Mouse (Mus musculus) ES-Bruce4 (cell line): ENCODE results near the gene Pfkl.

ENCODE experiments used
- CTCF ChIP-seq: IDR thresholded peaks from one replicate; pipeline ENCODE4 v1.8.1; 2011; ENCODE audit warnings: low read depth, low read length
- EP300 ChIP-seq: IDR thresholded peaks from 2 replicates; pipeline ENCODE4 v1.6.1; 2011; ENCODE audit warnings: low read depth, low read length; ENCODE audit not compliant: insufficient read depth

- TF ChIP-seq CTCF, result no peak
- TF ChIP-seq EP300, result no peak
Observed at GRCm38 (mm10) chr10:78005791-78006438, 4.0 kb downstream of the Pfkl start.
